Mouse (Mus musculus) ES-Bruce4 (cell line): ENCODE results near the gene Sh3rf3.

Experiments used
- CTCF ChIP-seq: IDR thresholded peaks from one replicate; pipeline ENCODE4 v1.8.1; 2011; ENCODE audit warnings: low read depth, low read length
- EP300 ChIP-seq: IDR thresholded peaks from 2 replicates; pipeline ENCODE4 v1.6.1; 2011; ENCODE audit warnings: low read depth, low read length; ENCODE audit not compliant: insufficient read depth
- POLR2A ChIP-seq: IDR thresholded peaks from one replicate; pipeline ENCODE4 v1.8.1; 2011; ENCODE audit warnings: low read length; ENCODE audit not compliant: insufficient read depth

DNA sequence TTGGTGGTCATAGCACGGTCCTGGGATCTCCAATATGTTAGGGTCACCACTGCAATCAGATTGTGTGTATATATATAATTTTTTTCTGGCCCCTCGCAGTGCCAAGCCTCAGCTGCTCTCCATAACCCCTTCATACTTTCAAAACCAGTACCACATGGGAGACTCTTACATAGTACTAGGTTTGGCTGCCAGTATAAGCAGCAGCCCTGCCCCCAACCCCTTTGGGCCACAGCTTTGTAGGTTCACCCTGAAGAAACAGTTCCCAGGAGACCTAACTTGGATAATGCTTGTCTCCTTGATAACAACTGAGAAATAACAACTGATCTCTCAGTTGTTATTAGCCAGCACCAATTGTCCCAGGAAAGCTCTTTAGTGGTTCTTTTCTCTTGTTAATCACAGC lies 69.6 kb downstream of the Sh3rf3 start:
- TF ChIP-seq POLR2A = no peak
- no peak for TF ChIP-seq EP300
- no peak for TF ChIP-seq CTCF
